Mouse (Mus musculus) ES-Bruce4 (cell line): Measurements from ENCODE around the gene Rspo1.

Source experiments
- CTCF ChIP-seq: IDR thresholded peaks from one replicate; pipeline ENCODE4 v1.8.1; 2011; ENCODE audit warnings: low read depth, low read length
- EP300 ChIP-seq: IDR thresholded peaks from 2 replicates; pipeline ENCODE4 v1.6.1; 2011; ENCODE audit warnings: low read depth, low read length; ENCODE audit not compliant: insufficient read depth
- POLR2A ChIP-seq: IDR thresholded peaks from one replicate; pipeline ENCODE4 v1.8.1; 2011; ENCODE audit warnings: low read length; ENCODE audit not compliant: insufficient read depth

GRCm38 (mm10) chr4:124999548-124999947 is 13.3 kb downstream of the Rspo1 start:
- no peak for TF ChIP-seq POLR2A
- TF ChIP-seq CTCF: no peak
- TF ChIP-seq EP300: no peak
